Comparison of ENCODE assay signal across 18 mouse cellular contexts in genomic region chr7:101499701-101500100, GRCm38 (mm10).
A peak's percentile ranks its signal among the peaks of the same experiment; 100 is the strongest.
DNase-seq lines count a peak whose midpoint lies in the region; TF ChIP-seq lines count a peak whose summit lies in the region.
"Had no signal": no experiment of that assay in that cellular context is flagged by ENCODE, and none has a peak within 500 bp of the region (broad histone marks: within the 10 kb centered on the region; RNA-seq: fewer than 3 reads in every experiment).

No protein-coding gene starts in this region.

- DNase-seq in spleen, postnatal 36 days (ENCODE audit: low spot score in 2 of 2): peak; percentile 27 to 31
- DNase-seq in spleen, postnatal 10 days (ENCODE audit: low spot score in 2 of 2): no peak
- peak; percentile 38 to 41 for DNase-seq in thymus, postnatal 10 days (ENCODE audit: low spot score in 2 of 2)
- DNase-seq in hindbrain, embryonic 10.5 days (ENCODE audit: low spot score): no peak
- no peak for DNase-seq in adrenal gland, postnatal 14 days
- no peak for DNase-seq in frontal cortex, postnatal 25 days (ENCODE audit: low spot score in 2 of 2)
- DNase-seq: adrenal gland, postnatal 25 days; cerebellum, adult 2 months; cerebellum, postnatal 14 days; embryo, embryonic 11 days; gastrocnemius, postnatal 10 days; heart, adult 2 months had no signal

- no peak for TF ChIP-seq CTCF in bone marrow, adult 2 months (IDR thresholded peaks at IDR 0.05; ENCODE audit: control insufficient read depth, insufficient read depth, low read length)

- peak overlapping the region; percentile 40 for H3K4me3 ChIP-seq in bone marrow, adult 2 months (replicated peaks; ENCODE audit: control insufficient read depth, low read depth, low read length)
- no peak overlapping the region for H3K4me3 ChIP-seq in hindbrain, embryonic 10.5 days
- H3K4me3 ChIP-seq: embryonic facial prominence, embryonic 15.5 days; erythroblast, embryonic 14.5 days; forebrain, embryonic 10.5 days; heart, adult 2 months; heart, embryonic 12.5 days; hindbrain, embryonic 15.5 days had no signal

- peaks cover 30% of the 10 kb centered on the region for H3K27me3 ChIP-seq in hindbrain, embryonic 10.5 days (ENCODE audit: insufficient read depth, poor library complexity, severe bottlenecking)

- H3K36me3 ChIP-seq in hindbrain, embryonic 10.5 days: no peaks in the 10 kb centered on the region
- H3K36me3 ChIP-seq: embryonic facial prominence, embryonic 15.5 days; forebrain, embryonic 10.5 days; heart, embryonic 12.5 days; hindbrain, embryonic 15.5 days had no signal

- H3K27ac ChIP-seq in bone marrow, adult 2 months (ENCODE audit: control insufficient read depth, insufficient read depth, low read depth, low read length, poor library complexity): peak overlapping the region; percentile 87
- no peak overlapping the region for H3K27ac ChIP-seq in hindbrain, embryonic 10.5 days
- H3K27ac ChIP-seq: embryonic facial prominence, embryonic 15.5 days; forebrain, embryonic 10.5 days; heart, adult 2 months; hindbrain, embryonic 15.5 days had no signal

- H3K4me1 ChIP-seq in bone marrow, adult 2 months (ENCODE audit: control insufficient read depth, insufficient read depth, low read length): peaks cover 19% of the 10 kb centered on the region
- H3K4me1 ChIP-seq in hindbrain, embryonic 10.5 days (replicated peaks): peaks cover 33% of the 10 kb centered on the region

- 60% methylated on average over 9 of the region's 9 CpGs for WGBS in bone marrow, adult 2 months
- 74% methylated on average over 9 of the region's 9 CpGs for WGBS in hindbrain, embryonic 10.5 days

- TF ChIP-seq POLR2A in bone marrow, adult 2 months (IDR thresholded peaks at IDR 0.05; ENCODE audit: borderline replicate concordance, control insufficient read depth, low read depth, low read length): no peak

- peaks cover 3% of the 10 kb centered on the region for H3K9me3 ChIP-seq in hindbrain, embryonic 10.5 days
- H3K9me3 ChIP-seq: embryonic facial prominence, embryonic 15.5 days; heart, embryonic 12.5 days; hindbrain, embryonic 15.5 days had no signal

Comparison
In these comparisons a context has a peak if more than half of its experiments do, and no peak if none do; other contexts are left out.
1. DNase-seq: peak in spleen, postnatal 36 days (2 of 2) and thymus, postnatal 10 days (2 of 2); none in spleen, postnatal 10 days (0 of 2), hindbrain, embryonic 10.5 days (single experiment), adrenal gland, postnatal 14 days (single experiment) and frontal cortex, postnatal 25 days (0 of 2).